Mouse (Mus musculus) spleen, adult 2 months (tissue): ENCODE measurements around the gene Mras.

ENCODE experiments used
- CTCF ChIP-seq: fragments of 200-500 bp; IDR thresholded peaks from 2 replicates; pipeline ENCODE4 v1.5.1; 2011; ENCODE audit warnings: mild to moderate bottlenecking, inconsistent platforms; ENCODE audit not compliant: insufficient read depth, insufficient read length, insufficient replicate concordance; ENCODE audit errors: extremely low read depth
- POLR2A ChIP-seq: fragments of 200-500 bp; IDR thresholded peaks from 2 replicates; pipeline ENCODE4 v1.6.1; 2011; ENCODE audit warnings: low read depth, low read length, inconsistent platforms

GRCm38 (mm10) chr9:99485144-99485543 lies 48.0 kb upstream of the Mras start:
- TF ChIP-seq POLR2A, result no peak
- no peak for TF ChIP-seq CTCF
